ENCODE assay signal across 8 mouse cellular contexts in the genomic region with DNA sequence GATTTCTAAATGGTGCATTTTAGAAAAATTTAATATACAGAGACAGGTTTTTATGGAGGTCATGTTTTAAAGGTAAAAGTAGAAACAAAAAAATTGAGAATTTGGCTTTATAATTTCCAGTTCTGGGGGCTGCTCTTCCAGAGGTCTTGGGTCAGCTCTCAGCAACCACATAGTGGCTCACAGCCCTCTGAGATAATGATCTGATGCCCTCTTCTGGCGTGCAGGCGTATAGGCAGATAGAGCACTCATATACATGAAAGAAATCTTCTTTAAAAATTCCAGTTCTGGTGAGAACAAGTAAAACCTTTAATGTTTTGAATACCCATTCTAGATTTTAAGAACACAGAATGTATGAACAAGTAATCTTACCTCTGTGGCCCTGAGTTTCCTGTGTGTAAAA. TPM values are rescaled to one million over a fixed set of nuclear protein-coding genes. Genes with fewer than 3 reads are reported as not detected.
DNase-seq lines count a peak whose midpoint lies in the region; ATAC-seq and TF ChIP-seq lines count a peak whose summit lies in the region.
"Had no signal": no experiment of that assay in that cellular context is flagged by ENCODE, and none has a peak within 500 bp of the region (broad histone marks: within the 10 kb centered on the region; RNA-seq: fewer than 3 reads in every experiment).

No protein-coding gene starts in this region.

- WGBS in bone marrow, adult 2 months, result 48% methylated on average over 2 of the region's 2 CpGs
- 36% methylated on average over 2 of the region's 2 CpGs for WGBS in forebrain, postnatal 0 days

- H3K36me3 ChIP-seq in forebrain, postnatal 0 days (ENCODE audit: insufficient read depth), result peaks cover 64% of the 10 kb centered on the region

- H3K9me3 ChIP-seq in forebrain, postnatal 0 days (ENCODE audit: low read length), result no peaks in the 10 kb centered on the region
- H3K9me3 ChIP-seq: heart, embryonic 10.5 days had no signal

- H3K9ac ChIP-seq in forebrain, postnatal 0 days, result no peak overlapping the region

- no peaks in the 10 kb centered on the region for H3K27me3 ChIP-seq in forebrain, postnatal 0 days (ENCODE audit: insufficient read depth, low read length)

- DNase-seq in layer of hippocampus, adult 2 months (ENCODE audit: low spot score in 2 of 2), result no peak
- no peak for DNase-seq in layer of hippocampus, adult 9-10 months (ENCODE audit: low spot score)
- peak; percentile 56 for DNase-seq in forebrain, postnatal 0 days
- no peak for DNase-seq in left cerebral cortex, adult 8-10 months (ENCODE audit: low spot score in 2 of 2)
- DNase-seq in urinary bladder, postnatal 10 days (ENCODE audit: low spot score), result no peak

- peak; percentile 72 for TF ChIP-seq CTCF in layer of hippocampus, adult 2 months (conservative IDR thresholded peaks at IDR 0.05)
- peak; percentile 49 for TF ChIP-seq CTCF in bone marrow, adult 2 months (IDR thresholded peaks at IDR 0.05; ENCODE audit: control insufficient read depth, insufficient read depth, low read length)
- peak; percentile 64 for TF ChIP-seq CTCF in forebrain, postnatal 0 days (IDR thresholded peaks at IDR 0.05; ENCODE audit: low read depth)

- H3K4me2 ChIP-seq in forebrain, postnatal 0 days (ENCODE audit: low read depth), result no peak overlapping the region

- H3K27ac ChIP-seq in layer of hippocampus, adult 2 months, result peak overlapping the region; percentile 21; the same call in 1 of the 2 replicates
- H3K27ac ChIP-seq in bone marrow, adult 2 months (ENCODE audit: control insufficient read depth, insufficient read depth, low read depth, low read length, poor library complexity), result no peak overlapping the region
- H3K27ac ChIP-seq in forebrain, postnatal 0 days (ENCODE audit: low read depth, low read length), result no peak overlapping the region
- H3K27ac ChIP-seq: heart, embryonic 10.5 days had no signal

- TF ChIP-seq POLR2A in bone marrow, adult 2 months (IDR thresholded peaks at IDR 0.05; ENCODE audit: borderline replicate concordance, control insufficient read depth, low read depth, low read length), result no peak

- H3K4me1 ChIP-seq in bone marrow, adult 2 months (ENCODE audit: control insufficient read depth, insufficient read depth, low read length), result no peaks in the 10 kb centered on the region
- H3K4me1 ChIP-seq in forebrain, postnatal 0 days (ENCODE audit: insufficient read depth), result no peaks in the 10 kb centered on the region
- H3K4me1 ChIP-seq: heart, embryonic 10.5 days had no signal

- peak; percentile 79 for ATAC-seq in forebrain, postnatal 0 days
- ATAC-seq in neutrophil, adult 5-6 weeks (ENCODE audit: extremely low read depth, insufficient number of reproducible peaks, low FRiP score, poor library complexity, severe bottlenecking), result peak; percentile 66; the same call in 1 of the 2 replicates

- no peak overlapping the region for H3K4me3 ChIP-seq in layer of hippocampus, adult 2 months
- no peak overlapping the region for H3K4me3 ChIP-seq in bone marrow, adult 2 months (replicated peaks; ENCODE audit: control insufficient read depth, low read depth, low read length)
- H3K4me3 ChIP-seq in forebrain, postnatal 0 days (ENCODE audit: low read depth, low read length), result no peak overlapping the region
- H3K4me3 ChIP-seq: heart, embryonic 10.5 days had no signal

RNA-seq across cellular contexts. Expression of gene Kmt2e, which starts 56.6 kb away (rescaled TPM):
- 10 to 100 TPM; 90.6 to 93.1 TPM for total RNA-seq in layer of hippocampus, adult 2 months (2021)
- polyA plus RNA-seq in bone marrow, adult 2 months (2011; ENCODE audit: insufficient read depth, insufficient read length, low replicate concordance, missing spikeins), result 24.6 and 68.7 TPM in 2 replicates
- 56.8 and 61.7 TPM in 2 replicates for total RNA-seq in forebrain, postnatal 0 days (2014; rRNA removed)
- polyA plus RNA-seq in forebrain, postnatal 0 days (2015; fragmentation: Nextera tagmentation; extraction: Ambion mirVana), result 93.7 and 149 TPM in 2 replicates
- 201 and 212 TPM in 2 replicates for total RNA-seq in neutrophil, adult 5-6 weeks (2017)
- 100 to 1,000 TPM in 3 of 4 experiments, 10 to 100 TPM in 1; 95.8 to 105 (median 101) TPM for total RNA-seq in left cerebral cortex, adult 8-10 months (2022)
